Mouse (Mus musculus) midbrain, postnatal 0 days (tissue): ENCODE results near the gene Kctd15. TPM values are rescaled to one million over a fixed set of nuclear protein-coding genes. Genes with fewer than 3 reads are reported as not detected.

Source experiments
- ATAC-seq: fragments of 200-750 bp; cut with Nextera tagmentation; 2 replicates; pipeline ENCODE4 v1.8.0; 2017; ENCODE audit warnings: moderate number of reproducible peaks, mild to moderate bottlenecking, moderate TSS enrichment, moderate library complexity; ENCODE audit not compliant: low FRiP score
- DNase-seq: peaks from one replicate; pipeline ENCODE4 v3.0.0-alpha.2; 2015; ENCODE audit warnings: low spot score
- H3K27ac ChIP-seq: fragments of 300-500 bp; sonication (generic); 2 replicates; pipeline ENCODE4 v1.5.1; 2014; ENCODE audit warnings: low read depth, mild to moderate bottlenecking, low read length, mixed read lengths
- H3K27me3 ChIP-seq: fragments of 300-500 bp; sonication (generic); 2 replicates; pipeline ENCODE4 v1.6.1; 2014; ENCODE audit warnings: low read length, control low read depth, mixed read lengths; ENCODE audit not compliant: insufficient read depth
- H3K36me3 ChIP-seq: fragments of 300-500 bp; sonication (generic); 2 replicates; pipeline ENCODE4 v1.6.1; 2014; ENCODE audit warnings: low read length, control low read depth, mixed read lengths; ENCODE audit not compliant: insufficient read depth
- H3K4me1 ChIP-seq: fragments of 300-500 bp; sonication (generic); 2 replicates; pipeline ENCODE4 v1.6.1; 2014; ENCODE audit warnings: mild to moderate bottlenecking, control low read depth, antibody characterized with exemption, low read length, mixed read lengths; ENCODE audit not compliant: insufficient read depth
- H3K4me2 ChIP-seq: fragments of 300-500 bp; sonication (generic); 2 replicates; pipeline ENCODE4 v1.6.1; 2014; ENCODE audit warnings: low read depth, mild to moderate bottlenecking, low read length, mixed read lengths; ENCODE audit not compliant: poor library complexity, severe bottlenecking
- H3K4me3 ChIP-seq: fragments of 300-500 bp; sonication (generic); 2 replicates; pipeline ENCODE4 v1.5.1; 2014; ENCODE audit warnings: low read depth, mild to moderate bottlenecking, low read length, moderate library complexity
- H3K9ac ChIP-seq: fragments of 300-500 bp; sonication (generic); replicated peaks from 2 replicates; pipeline ENCODE4 v1.6.1; 2014; ENCODE audit warnings: mild to moderate bottlenecking, low read length, moderate library complexity, mixed read lengths; ENCODE audit not compliant: poor library complexity, severe bottlenecking
- H3K9me3 ChIP-seq: fragments of 300-500 bp; sonication (generic); 2 replicates; pipeline ENCODE4 v1.6.1; 2016; ENCODE audit warnings: low read length, control low read depth
- CTCF ChIP-seq: IDR thresholded peaks from 2 replicates; pipeline ENCODE4 v1.5.1; 2016; ENCODE audit warnings: antibody characterized with exemption, mild to moderate bottlenecking
- WGBS: fragments of 180-500 bp; shearing (Covaris S2); extraction: QIAGEN DNeasy Blood & Tissue Kit; methylation state at CpG from one replicate; pipeline ENCODE4 v1.1.7; 2014; 5-methylcytosine and 5-hydroxymethylcytosine counted together
- polyA plus RNA-seq: library from polyadenylated mRNA; unstranded; fragments of >200 nt; fragmentation: Nextera tagmentation; extraction: Ambion mirVana; gene quantifications from 2 replicates; pipeline ENCODE4 v1.2.1, GENCODE M21; 2015
- total RNA-seq: library from RNA; depleted of rRNA; stranded (reverse); fragments of >200 nt; gene quantifications from 2 replicates; pipeline ENCODE4 v1.2.3, GENCODE M21; 2014

Kctd15 gene
- total and polyA plus RNA-seq, 2 experiments from 2014 or later = 15.0 to 69.1 TPM

DNA sequence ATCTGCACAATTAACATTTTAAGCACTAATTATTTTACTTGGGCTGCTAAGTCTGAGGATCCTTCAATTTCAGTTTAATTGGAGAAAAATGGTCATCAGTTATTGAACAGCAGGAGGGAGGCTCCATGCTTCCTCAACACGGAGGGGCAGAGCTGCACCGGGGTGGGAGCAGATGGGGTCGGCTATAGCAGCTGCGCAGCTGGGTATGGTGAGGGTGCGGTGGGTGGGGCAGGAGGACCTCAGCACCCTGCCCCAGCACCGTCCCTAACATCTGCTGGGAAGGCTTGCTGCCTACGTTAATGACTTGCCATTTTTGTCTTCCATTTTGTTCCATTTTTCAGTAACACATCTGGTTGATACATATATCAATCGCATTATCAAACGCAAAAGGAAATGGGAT is 39.6 kb upstream of the Kctd15 start:
- Histone ChIP-seq H3K4me2 (no peak overlapping the region), H3K27me3 (no peaks in the 10 kb centered on the region), H3K27ac (no peak overlapping the region), H3K9me3 (no peaks in the 10 kb centered on the region), H3K9ac (no peak overlapping the region), H3K36me3 (no peaks in the 10 kb centered on the region), H3K4me3 (no peak overlapping the region), H3K4me1 (no peaks in the 10 kb centered on the region)
- ATAC-seq = no peak
- 50% methylated on average over 9 of the region's 9 CpGs for WGBS
- DNase-seq = no peak
- TF ChIP-seq CTCF = no peak

DNA sequence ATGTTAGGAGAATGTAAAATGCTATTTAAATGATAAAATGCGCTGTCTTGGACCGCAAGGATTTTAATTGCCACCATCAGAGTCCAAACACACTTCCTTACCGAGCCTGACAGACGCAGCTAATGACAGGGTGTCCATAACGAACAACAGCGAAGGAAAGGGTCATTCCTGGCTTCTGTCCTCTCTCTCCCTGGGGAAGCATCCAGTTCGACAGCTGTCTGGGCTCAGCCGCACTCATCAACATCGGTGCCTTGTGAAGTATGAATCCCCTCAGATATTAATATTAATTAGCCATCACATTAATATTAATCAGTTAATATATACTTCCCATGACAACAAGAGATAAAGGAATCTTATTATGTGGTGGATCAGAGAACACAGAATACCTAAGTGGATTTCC is 38.4 kb upstream of the Kctd15 start:
- Histone ChIP-seq H3K27me3 (no peaks in the 10 kb centered on the region), H3K36me3 (no peaks in the 10 kb centered on the region), H3K9me3 (no peaks in the 10 kb centered on the region), H3K27ac (no peak overlapping the region), H3K4me3 (no peak overlapping the region), H3K4me1 (no peaks in the 10 kb centered on the region), H3K4me2 (no peak overlapping the region), H3K9ac (no peak overlapping the region)
- TF ChIP-seq CTCF = no peak
- 28% methylated on average over 9 of the region's 9 CpGs for WGBS
- ATAC-seq = no peak
- DNase-seq = no peak

DNA sequence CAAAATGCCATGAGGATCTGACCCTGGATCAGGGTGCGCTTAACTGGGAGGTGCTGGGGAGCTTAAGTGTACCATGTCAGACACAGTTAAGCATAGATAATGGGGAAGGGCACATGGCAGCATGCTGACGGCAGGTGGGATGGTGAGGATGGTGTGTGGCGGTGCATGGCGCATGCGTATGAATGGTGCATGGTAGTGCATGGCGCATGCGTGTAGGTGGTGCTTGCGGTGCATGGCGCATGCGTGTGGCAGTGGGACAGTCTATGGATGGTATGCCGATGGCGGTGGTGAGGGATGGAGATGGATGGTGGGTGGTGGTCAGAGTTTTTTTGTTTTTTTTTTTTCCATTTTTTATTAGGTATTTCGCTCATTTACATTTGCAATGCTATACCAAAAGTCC is 37.4 kb upstream of the Kctd15 start:
- Histone ChIP-seq H3K4me3 (no peak overlapping the region), H3K36me3 (no peaks in the 10 kb centered on the region), H3K9me3 (no peaks in the 10 kb centered on the region), H3K27ac (no peak overlapping the region), H3K4me2 (no peak overlapping the region), H3K9ac (no peak overlapping the region), H3K27me3 (no peaks in the 10 kb centered on the region), H3K4me1 (no peaks in the 10 kb centered on the region)
- no peak for ATAC-seq
- no peak for TF ChIP-seq CTCF
- no peak for DNase-seq
- 94% methylated on average over 13 of the region's 13 CpGs for WGBS

GRCm38 (mm10) chr7:34693072-34693471 is 36.5 kb upstream of the Kctd15 start:
- H3K4me2 ChIP-seq = no peak overlapping the region
- ATAC-seq = no peak
- H3K27ac ChIP-seq = 0 out of 2 replicates have a peak overlapping the region, but pooled peaks have one; percentile 3

DNA sequence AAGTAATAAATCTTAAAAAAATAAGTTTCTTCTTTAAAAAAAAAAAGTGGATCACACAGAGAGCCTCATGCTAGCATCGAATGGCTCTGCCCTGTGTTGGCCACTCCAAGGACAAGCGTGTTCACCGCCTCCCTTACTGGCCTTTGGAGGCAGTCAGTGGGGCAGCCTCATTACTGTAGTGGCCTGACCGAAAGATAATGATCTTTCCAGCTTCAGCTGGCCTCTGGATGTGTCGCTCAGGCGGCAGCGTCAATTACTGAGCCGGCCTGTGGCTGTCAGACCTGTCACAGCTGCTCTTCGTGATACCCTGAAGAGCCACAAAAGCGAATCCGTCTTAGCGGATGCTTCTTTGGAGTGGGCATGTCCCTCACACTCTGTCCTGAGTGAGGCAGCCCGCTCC is 33.6 kb upstream of the Kctd15 start:
- Histone ChIP-seq H3K4me3 (no peak overlapping the region), H3K27me3 (no peaks in the 10 kb centered on the region), H3K36me3 (no peaks in the 10 kb centered on the region), H3K9ac (no peak overlapping the region), H3K4me1 (no peaks in the 10 kb centered on the region), H3K4me2 (no peak overlapping the region), H3K9me3 (no peaks in the 10 kb centered on the region), H3K27ac (no peak overlapping the region)
- WGBS = 37% methylated on average over 13 of the region's 13 CpGs
- no peak for DNase-seq
- no peak for TF ChIP-seq CTCF
- no peak for ATAC-seq

More at GRCm38 (mm10) chr7:34693072-34693471, 36.5 kb upstream of the Kctd15 start:
- H3K4me3 ChIP-seq = no peak overlapping the region
- DNase-seq = peak; percentile 63
- H3K9me3 ChIP-seq = no peaks in the 10 kb centered on the region
- H3K9ac ChIP-seq = no peak overlapping the region
- H3K27me3 ChIP-seq = no peaks in the 10 kb centered on the region
- no peak for TF ChIP-seq CTCF
- 73% methylated on average over 4 of the region's 4 CpGs for WGBS
- no peaks in the 10 kb centered on the region for H3K4me1 ChIP-seq
- H3K36me3 ChIP-seq = no peaks in the 10 kb centered on the region

- Histone ChIP-seq H3K27ac (no peak overlapping the region), H3K4me2 (no peak overlapping the region), H3K9ac (no peak overlapping the region), H3K4me1 (no peaks in the 10 kb centered on the region), H3K27me3 (no peaks in the 10 kb centered on the region), H3K4me3 (no peak overlapping the region), H3K36me3 (no peaks in the 10 kb centered on the region), H3K9me3 (no peaks in the 10 kb centered on the region)
- no peak for TF ChIP-seq CTCF
- DNase-seq (peak; percentile 41), ATAC-seq (no peak)
- 18% methylated on average over 6 of the region's 6 CpGs for WGBS
Measured at GRCm38 (mm10) chr7:34689028-34689427, 32.5 kb upstream of the Kctd15 start.
